Mouse (Mus musculus) heart, postnatal 14 days (tissue): ENCODE measurements around the gene Tbc1d17. TPM values are rescaled to one million over a fixed set of nuclear protein-coding genes. Genes with fewer than 3 reads are reported as not detected.

Source experiments
- DNase-seq, 2 experiments: peaks; one replicate each; pipeline ENCODE4 v3.0.0; 2021 to 2022
- intact Hi-C: fragments of 180-260 bp; cut with DNase I; formaldehyde crosslinking; loops from one replicate; pipeline ENCODE4 v1.15.1; 2025
- total RNA-seq, 2 experiments: library from RNA; stranded (reverse); gene quantifications; 2 replicates each; pipeline ENCODE4 v1.2.3; 2021

The Tbc1d17 gene
- total RNA-seq, 2 experiments from 2014 or later, result 41.0 to 42.8 TPM

GRCm38 (mm10) chr7:44855036-44855435, 6.2 kb upstream of the Tbc1d17 start:
- intact Hi-C loops, result no loop called here

GRCm38 (mm10) chr7:44854356-44855031, 5.6 kb upstream of the Tbc1d17 start:
- DNase-seq, result peak; percentile 86 to 87
- intact Hi-C loops, result no loop called here

More at GRCm38 (mm10) chr7:44855036-44855435, 6.2 kb upstream of the Tbc1d17 start:
- DNase-seq, result no peak

- DNase-seq, result no peak
- intact Hi-C loops, result no loop called here
These were observed 4.9 kb upstream of the Tbc1d17 start for GRCm38 (mm10) chr7:44853596-44854355.

GRCm38 (mm10) chr7:44853065-44853464, 4.2 kb upstream of the Tbc1d17 start:
- DNase-seq, result no peak
- intact Hi-C loops, result no loop called here

GRCm38 (mm10) chr7:44852259-44853027, 3.6 kb upstream of the Tbc1d17 start:
- intact Hi-C loops, result no loop called here
- no peak for DNase-seq

GRCm38 (mm10) chr7:44851625-44852234, 2.9 kb upstream of the Tbc1d17 start:
- DNase-seq, result no peak
- intact Hi-C loops, result no loop called here

- no peak for DNase-seq
- intact Hi-C loops, result no loop called here
These were observed 2.1 kb upstream of the Tbc1d17 start for GRCm38 (mm10) chr7:44850789-44851624.

- intact Hi-C loops, result no loop called here
- DNase-seq, result peak; percentile 83 to 84
These were observed 1.3 kb upstream of the Tbc1d17 start for GRCm38 (mm10) chr7:44850146-44850545.

GRCm38 (mm10) chr7:44849416-44850111, 685 bp upstream of the Tbc1d17 start:
- peak; percentile 89 to 92 for DNase-seq
- intact Hi-C loops, result loop anchor here (2.0 kb wide), 1 partner anchor 33 kb away; the partner anchor contains the start of genes Atf5, Il4i1 and Nup62

GRCm38 (mm10) chr7:44847772-44848171, 1.1 kb downstream of the Tbc1d17 start:
- intact Hi-C loops, result loop anchor here (2.0 kb wide), 1 partner anchor 31 kb away; the partner anchor contains the start of genes Atf5, Il4i1 and Nup62
- no peak for DNase-seq

- intact Hi-C loops, result no loop called here
- DNase-seq, result no peak
These were observed 2.1 kb downstream of the Tbc1d17 start for GRCm38 (mm10) chr7:44846804-44847203.

GRCm38 (mm10) chr7:44845006-44845405, 3.9 kb downstream of the Tbc1d17 start:
- intact Hi-C loops, result no loop called here

GRCm38 (mm10) chr7:44841825-44842463, 6.9 kb downstream of the Tbc1d17 start:
- intact Hi-C loops, result no loop called here
- DNase-seq, result no peak

More at GRCm38 (mm10) chr7:44845006-44845405, 3.9 kb downstream of the Tbc1d17 start:
- DNase-seq, result no peak

- intact Hi-C loops, result no loop called here
- no peak for DNase-seq
These were observed 8.5 kb downstream of the Tbc1d17 start for GRCm38 (mm10) chr7:44840426-44840825.

GRCm38 (mm10) chr7:44839491-44840191, 9.2 kb downstream of the Tbc1d17 start:
- DNase-seq, result peak; percentile 34 to 52
- intact Hi-C loops, result no loop called here

GRCm38 (mm10) chr7:44839171-44839490, 9.7 kb downstream of the Tbc1d17 start:
- no peak for DNase-seq
- intact Hi-C loops, result no loop called here

GRCm38 (mm10) chr7:44838073-44838472, 10.8 kb downstream of the Tbc1d17 start:
- no peak for DNase-seq
- intact Hi-C loops, result no loop called here
